Mouse (Mus musculus) limb, embryonic 10.5 days (tissue): ENCODE data around the gene A630076J17Rik. TPM values are rescaled to one million over a fixed set of nuclear protein-coding genes. Genes with fewer than 3 reads are reported as not detected.
A peak's percentile ranks its signal among the peaks of the same experiment; 100 is the strongest.

Experiments
- DNase-seq: peaks from one replicate; pipeline ENCODE4 v3.0.0-alpha.2; 2017; ENCODE audit warnings: low spot score
- H3K27ac ChIP-seq: fragments of 300-500 bp; sonication (generic); 2 replicates; pipeline ENCODE4 v1.5.1; 2016; ENCODE audit warnings: mild to moderate bottlenecking
- H3K27me3 ChIP-seq: fragments of 300-500 bp; sonication (generic); 2 replicates; pipeline ENCODE4 v1.6.1; 2016; ENCODE audit warnings: low read depth, mild to moderate bottlenecking; ENCODE audit not compliant: poor library complexity, severe bottlenecking
- H3K36me3 ChIP-seq: fragments of 300-500 bp; sonication (generic); 2 replicates; pipeline ENCODE4 v1.6.1; 2016; ENCODE audit warnings: mild to moderate bottlenecking, moderate library complexity
- H3K4me1 ChIP-seq: fragments of 300-500 bp; sonication (generic); 2 replicates; pipeline ENCODE4 v1.6.1; 2016
- H3K4me3 ChIP-seq: fragments of 300-500 bp; sonication (generic); 2 replicates; pipeline ENCODE4 v1.5.1; 2016; ENCODE audit warnings: mild to moderate bottlenecking, moderate library complexity
- H3K9me3 ChIP-seq: fragments of 300-500 bp; sonication (generic); replicated peaks from 2 replicates; pipeline ENCODE4 v1.6.1; 2016; ENCODE audit warnings: mild to moderate bottlenecking
- WGBS: fragments of 180-500 bp; shearing (Covaris S2); methylation state at CpG from one replicate; pipeline ENCODE4 v1.1.7; 2016; 5-methylcytosine and 5-hydroxymethylcytosine counted together
- polyA plus RNA-seq: library from polyadenylated mRNA; unstranded; fragments of >200 nt; fragmentation: Nextera tagmentation; extraction: Ambion mirVana; gene quantifications from 2 replicates; pipeline ENCODE4 v1.2.1, GENCODE M21; 2016

Gene A630076J17Rik
- polyA plus RNA-seq, 1 experiment from 2014 or later: not detected

GRCm38 (mm10) chr3:107207625-107208253 lies 22.7 kb upstream of the A630076J17Rik start:
- DNase-seq: no peak

GRCm38 (mm10) chr3:107214606-107215005 lies 15.8 kb upstream of the A630076J17Rik start:
- 83% methylated on average over 5 of the region's 5 CpGs for WGBS
- Histone ChIP-seq H3K36me3 (no peaks in the 10 kb centered on the region), H3K4me1 (no peaks in the 10 kb centered on the region), H3K27ac (no peak overlapping the region), H3K9me3 (no peaks in the 10 kb centered on the region), H3K4me3 (no peak overlapping the region), H3K27me3 (no peaks in the 10 kb centered on the region)
- no peak for DNase-seq

More at GRCm38 (mm10) chr3:107207625-107208253, 22.7 kb upstream of the A630076J17Rik start:
- H3K36me3 ChIP-seq: no peaks in the 10 kb centered on the region
- no peaks in the 10 kb centered on the region for H3K4me1 ChIP-seq
- no peak overlapping the region for H3K4me3 ChIP-seq
- H3K27me3 ChIP-seq: no peaks in the 10 kb centered on the region
- H3K27ac ChIP-seq: no peak overlapping the region
- WGBS: 65% methylated on average over 7 of the region's 7 CpGs
- H3K9me3 ChIP-seq: no peaks in the 10 kb centered on the region

DNA sequence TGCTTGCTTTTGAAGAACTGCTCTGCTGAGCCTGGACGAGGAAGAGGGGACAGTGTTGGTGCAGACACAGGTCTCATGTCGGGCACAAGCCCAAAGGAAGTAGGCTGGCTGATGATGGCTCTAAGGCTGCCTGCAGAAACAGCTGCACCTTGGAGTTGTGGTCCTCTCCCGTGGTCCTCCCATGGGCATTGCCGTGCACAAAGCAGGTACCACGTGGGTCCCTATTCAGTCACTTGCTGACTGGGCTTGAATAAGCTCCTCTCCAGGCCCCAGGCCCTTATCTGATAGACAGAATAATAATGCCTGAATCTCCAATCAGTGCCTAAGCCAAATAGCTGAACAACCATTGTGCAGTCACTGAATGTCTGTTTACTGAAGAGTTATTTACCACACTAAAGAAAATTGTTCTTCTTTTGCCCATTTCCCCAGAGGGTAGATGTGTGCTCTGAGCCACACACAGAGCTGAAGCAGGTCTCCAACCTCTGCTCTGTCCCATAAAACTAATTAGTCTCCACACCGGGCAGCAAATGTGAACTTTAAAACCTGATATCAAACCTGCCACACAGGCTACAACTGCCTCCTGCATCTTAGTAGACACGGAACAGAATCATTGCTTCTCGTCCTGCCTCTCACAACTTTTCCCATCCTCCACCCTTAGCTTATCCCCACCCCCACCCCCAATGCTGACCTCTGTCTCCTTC lies 13.9 kb upstream of the A630076J17Rik start:
- H3K9me3 ChIP-seq: no peaks in the 10 kb centered on the region
- no peak overlapping the region for H3K27ac ChIP-seq
- no peak overlapping the region for H3K4me3 ChIP-seq
- H3K4me1 ChIP-seq: no peaks in the 10 kb centered on the region
- DNase-seq: no peak
- H3K27me3 ChIP-seq: no peaks in the 10 kb centered on the region
- H3K36me3 ChIP-seq: no peaks in the 10 kb centered on the region
- 81% methylated on average over 8 of the region's 8 CpGs for WGBS

GRCm38 (mm10) chr3:107217101-107217480 lies 13.3 kb upstream of the A630076J17Rik start:
- H3K9me3 ChIP-seq: no peaks in the 10 kb centered on the region
- WGBS: 90% methylated on average over 3 of the region's 3 CpGs
- H3K27ac ChIP-seq: no peak overlapping the region
- H3K4me1 ChIP-seq: no peaks in the 10 kb centered on the region
- H3K4me3 ChIP-seq: no peak overlapping the region
- no peaks in the 10 kb centered on the region for H3K36me3 ChIP-seq
- no peaks in the 10 kb centered on the region for H3K27me3 ChIP-seq
- no peak for DNase-seq

- H3K4me3 ChIP-seq: no peak overlapping the region
- no peaks in the 10 kb centered on the region for H3K4me1 ChIP-seq
- no peaks in the 10 kb centered on the region for H3K9me3 ChIP-seq
- no peaks in the 10 kb centered on the region for H3K36me3 ChIP-seq
- H3K27ac ChIP-seq: no peak overlapping the region
- WGBS: 92% methylated on average over 7 of the region's 7 CpGs
- no peak for DNase-seq
- H3K27me3 ChIP-seq: no peaks in the 10 kb centered on the region
Measured at GRCm38 (mm10) chr3:107218572-107218971, 11.8 kb upstream of the A630076J17Rik start.

GRCm38 (mm10) chr3:107221608-107222007 lies 8.8 kb upstream of the A630076J17Rik start, which contains the start of gene Cym:
Cym (minus strand) TSS chr3:107221732.
- 92% methylated on average over 10 of the region's 10 CpGs for WGBS
- DNase-seq: no peak
- Histone ChIP-seq H3K4me3 (no peak within 1 kb of the TSS), H3K4me1 (no peaks in the 10 kb centered on the region), H3K36me3 (no peaks in the 10 kb centered on the region), H3K9me3 (no peaks in the 10 kb centered on the region), H3K27ac (no peak within 1 kb of the TSS), H3K27me3 (no peaks in the 10 kb centered on the region)

GRCm38 (mm10) chr3:107223230-107223629 lies 7.2 kb upstream of the A630076J17Rik start:
- no peak for DNase-seq
- Histone ChIP-seq H3K27ac (no peak overlapping the region), H3K27me3 (no peaks in the 10 kb centered on the region), H3K4me3 (no peak overlapping the region), H3K36me3 (no peaks in the 10 kb centered on the region), H3K4me1 (no peaks in the 10 kb centered on the region), H3K9me3 (no peaks in the 10 kb centered on the region)
- 84% methylated on average over 1 of the region's 1 CpGs for WGBS

GRCm38 (mm10) chr3:107225820-107226219 lies 4.6 kb upstream of the A630076J17Rik start:
- no peaks in the 10 kb centered on the region for H3K4me1 ChIP-seq
- 95% methylated on average over 5 of the region's 5 CpGs for WGBS
- no peak overlapping the region for H3K27ac ChIP-seq
- no peak overlapping the region for H3K4me3 ChIP-seq
- no peaks in the 10 kb centered on the region for H3K9me3 ChIP-seq
- H3K27me3 ChIP-seq: no peaks in the 10 kb centered on the region
- DNase-seq: no peak
- no peaks in the 10 kb centered on the region for H3K36me3 ChIP-seq

- no peaks in the 10 kb centered on the region for H3K36me3 ChIP-seq
- no peak for DNase-seq
- H3K27me3 ChIP-seq: no peaks in the 10 kb centered on the region
- H3K9me3 ChIP-seq: no peaks in the 10 kb centered on the region
- H3K27ac ChIP-seq: no peak overlapping the region
- H3K4me1 ChIP-seq: no peaks in the 10 kb centered on the region
- no peak overlapping the region for H3K4me3 ChIP-seq
- WGBS: 76% methylated on average over 5 of the region's 5 CpGs
Measured at GRCm38 (mm10) chr3:107229221-107229620, 1.2 kb upstream of the A630076J17Rik start.

GRCm38 (mm10) chr3:107229822-107230221 lies 592 bp upstream of the A630076J17Rik start:
- no peak overlapping the region for H3K4me3 ChIP-seq
- no peak overlapping the region for H3K27ac ChIP-seq
- 75% methylated on average over 5 of the region's 5 CpGs for WGBS
- no peaks in the 10 kb centered on the region for H3K9me3 ChIP-seq
- DNase-seq: no peak
- H3K36me3 ChIP-seq: no peaks in the 10 kb centered on the region
- H3K4me1 ChIP-seq: no peaks in the 10 kb centered on the region
- H3K27me3 ChIP-seq: no peaks in the 10 kb centered on the region

- WGBS: 65% methylated on average over 4 of the region's 4 CpGs
- DNase-seq: no peak
- no peak overlapping the region for H3K4me3 ChIP-seq
- H3K4me1 ChIP-seq: no peaks in the 10 kb centered on the region
- H3K9me3 ChIP-seq: no peaks in the 10 kb centered on the region
- H3K27ac ChIP-seq: no peak overlapping the region
- H3K36me3 ChIP-seq: no peaks in the 10 kb centered on the region
- no peaks in the 10 kb centered on the region for H3K27me3 ChIP-seq
Measured at GRCm38 (mm10) chr3:107231202-107231601, 788 bp downstream of the A630076J17Rik start.

GRCm38 (mm10) chr3:107233351-107233813 lies 3.0 kb downstream of the A630076J17Rik start:
- Histone ChIP-seq H3K4me1 (peaks cover 5% of the 10 kb centered on the region; the same call in 1 of the 2 replicates), H3K27ac (no peak overlapping the region), H3K9me3 (no peaks in the 10 kb centered on the region), H3K27me3 (no peaks in the 10 kb centered on the region), H3K36me3 (no peaks in the 10 kb centered on the region), H3K4me3 (no peak overlapping the region)
- peak; percentile 85 for DNase-seq
- 12% methylated on average over 11 of the region's 11 CpGs for WGBS

- H3K9me3 ChIP-seq: no peaks in the 10 kb centered on the region
- H3K4me3 ChIP-seq: no peak overlapping the region
- no peak for DNase-seq
- no peaks in the 10 kb centered on the region for H3K27me3 ChIP-seq
- no peaks in the 10 kb centered on the region for H3K36me3 ChIP-seq
- WGBS: 33% methylated on average over 2 of the region's 2 CpGs
- H3K4me1 ChIP-seq: peaks cover 6% of the 10 kb centered on the region; the same call in 1 of the 2 replicates
- H3K27ac ChIP-seq: no peak overlapping the region
Measured at GRCm38 (mm10) chr3:107233945-107234344, 3.5 kb downstream of the A630076J17Rik start.
